Mouse (Mus musculus): ENCODE results near the gene Gtpbp1.

- TF ChIP-seq CTCF (conservative IDR thresholded peaks at IDR 0.05; ENCODE audit: insufficient read depth, insufficient read length, low read depth, low read length) (no peak), POLR2A (IDR thresholded peaks at IDR 0.05; ENCODE audit: low read depth, low read length) (no peak)
Measured at GRCm38 (mm10) chr15:79645483-79645882, 45.2 kb upstream of the Gtpbp1 start.
